Mouse (Mus musculus) monocyte, adult 2 months (primary cell): ENCODE measurements around the gene Eppin.
"Not testable (repeated sequence)": the region's sequence is repeated elsewhere in the genome, so short reads cannot be mapped to it uniquely, and the experiment has no call there.

Experiments
- DNase-seq, 2 experiments: peaks; one replicate each; pipeline ENCODE4 v3.0.0; 2022; ENCODE audit warnings: low spot score in 2 of 2, low read depth in 1 of 2

The Eppin gene

DNA sequence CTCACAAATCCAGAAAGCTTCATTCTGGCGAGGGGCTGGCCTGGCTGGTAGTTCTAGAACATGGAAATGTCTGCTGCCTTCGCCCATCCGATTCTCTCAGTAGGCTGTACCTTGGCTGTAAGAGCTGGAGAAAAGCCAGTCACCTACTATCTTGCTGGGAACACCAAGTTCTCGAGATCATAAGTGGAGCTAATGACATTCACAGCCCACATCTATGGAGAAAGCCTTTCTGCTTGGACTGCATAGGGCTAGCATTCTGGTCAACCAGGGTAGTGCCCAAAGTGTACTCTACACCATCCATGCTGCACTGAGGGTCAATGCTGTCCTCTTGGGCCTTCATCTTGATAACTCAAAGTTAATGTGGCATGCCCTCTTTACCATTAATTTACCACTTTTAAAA, at the start of gene Eppin:
Eppin (minus strand) TSS at position 101 of the 400 bp plus-strand sequence.
- no peak for DNase-seq

- no peak for DNase-seq
These were observed 48.7 kb upstream of the Eppin start for GRCm38 (mm10) chr2:164641881-164642673.

GRCm38 (mm10) chr2:164641129-164641528, 47.7 kb upstream of the Eppin start:
- peak; percentile 33 to 34 for DNase-seq

DNA sequence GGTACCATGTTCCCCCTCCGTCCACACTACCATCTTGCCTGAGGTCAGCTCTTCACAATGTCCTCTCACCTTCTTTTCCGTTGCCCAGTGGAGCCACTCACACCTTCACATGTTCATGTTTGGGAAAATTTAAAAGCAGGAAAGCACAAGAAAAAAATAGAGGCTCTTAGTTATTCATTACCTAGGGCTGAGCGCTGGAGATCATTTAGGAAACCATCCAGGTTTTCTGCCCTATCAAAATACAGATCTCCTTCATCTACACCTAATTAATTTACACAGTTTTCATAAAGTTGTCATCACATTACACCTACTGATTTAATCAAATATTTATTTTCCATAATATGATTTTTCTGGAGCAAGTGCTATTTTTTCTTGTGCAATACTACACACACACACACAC, 45.3 kb upstream of the Eppin start, which contains the start of gene Wfdc16:
Wfdc16 (minus strand) TSS at position 101 of the 400 bp plus-strand sequence.
- DNase-seq: no peak

- no peak for DNase-seq
These were observed 41.9 kb upstream of the Eppin start for GRCm38 (mm10) chr2:164635266-164635665.

- DNase-seq: no peak
These were observed 28.4 kb upstream of the Eppin start for GRCm38 (mm10) chr2:164621775-164622174.

DNA sequence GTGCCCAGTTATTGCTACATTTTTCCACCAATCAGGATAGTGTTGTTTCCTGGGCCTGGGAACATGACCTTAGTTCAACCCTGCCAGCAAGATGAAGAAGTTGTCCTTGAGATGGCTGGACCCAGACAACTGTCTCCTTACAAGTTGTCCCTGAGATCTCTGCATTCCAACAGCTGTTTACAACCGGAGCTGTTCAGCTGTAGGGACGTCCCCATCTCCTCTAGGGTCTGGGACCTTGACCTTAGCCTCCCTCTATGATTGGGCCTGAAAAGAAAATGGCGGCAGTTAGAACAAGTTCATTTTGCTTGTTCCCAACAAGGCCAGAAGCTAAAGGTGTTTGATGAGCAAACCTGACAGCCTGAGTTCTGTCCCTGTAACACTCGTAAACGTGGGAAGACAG, 25.7 kb upstream of the Eppin start:
- DNase-seq: no peak

GRCm38 (mm10) chr2:164615386-164615785, 22.0 kb upstream of the Eppin start:
- DNase-seq: no peak

DNA sequence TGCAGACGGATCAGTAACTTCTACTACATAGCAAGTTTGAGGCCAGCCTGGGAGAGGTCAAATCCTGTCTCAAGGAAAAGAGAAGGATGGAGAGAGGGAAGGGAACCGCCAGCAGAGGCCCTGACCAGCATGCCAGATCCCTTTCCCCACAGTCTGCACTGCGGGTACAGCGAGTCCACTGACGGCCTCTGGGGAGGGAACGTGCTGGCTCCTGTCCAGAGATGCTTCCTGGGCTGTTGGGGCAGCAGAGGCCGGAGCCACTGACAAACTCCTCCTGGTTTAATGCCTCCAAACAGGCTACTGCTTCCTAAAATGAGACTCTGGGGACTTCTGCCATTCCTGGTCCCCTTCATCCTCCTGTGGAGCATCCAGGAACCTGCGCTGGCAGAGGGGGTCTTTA, 20.1 kb upstream of the Eppin start, which contains the start of the genes Wfdc6b and Wfdc8:
Wfdc6b (plus strand) TSS at position 52 of the 400 bp plus-strand sequence.
Wfdc8 (minus strand) TSS at position 156 of the 400 bp plus-strand sequence.
- DNase-seq: not testable (repeated sequence)

DNA sequence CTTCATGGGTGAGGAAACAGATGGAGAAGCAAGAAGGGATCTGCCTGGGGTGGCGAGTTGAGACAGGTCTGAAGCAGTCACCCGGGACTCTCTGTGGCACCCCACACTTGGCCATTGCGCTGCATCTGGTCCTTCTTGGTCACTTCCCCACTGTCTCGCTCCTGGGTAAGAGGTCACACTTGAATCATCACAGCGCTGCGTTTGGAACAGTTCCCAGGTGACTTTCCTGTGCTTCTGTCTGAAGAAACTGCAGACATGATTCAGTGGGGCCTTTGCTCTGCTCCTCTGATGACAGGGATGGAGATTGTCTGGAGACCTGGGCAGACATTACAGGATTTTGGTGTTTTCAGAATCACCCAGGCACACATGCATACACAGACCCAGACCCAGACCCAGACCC, 15.4 kb upstream of the Eppin start:
- DNase-seq: no peak

- DNase-seq: no peak
These were observed 11.0 kb upstream of the Eppin start for GRCm38 (mm10) chr2:164604411-164604810.

DNA sequence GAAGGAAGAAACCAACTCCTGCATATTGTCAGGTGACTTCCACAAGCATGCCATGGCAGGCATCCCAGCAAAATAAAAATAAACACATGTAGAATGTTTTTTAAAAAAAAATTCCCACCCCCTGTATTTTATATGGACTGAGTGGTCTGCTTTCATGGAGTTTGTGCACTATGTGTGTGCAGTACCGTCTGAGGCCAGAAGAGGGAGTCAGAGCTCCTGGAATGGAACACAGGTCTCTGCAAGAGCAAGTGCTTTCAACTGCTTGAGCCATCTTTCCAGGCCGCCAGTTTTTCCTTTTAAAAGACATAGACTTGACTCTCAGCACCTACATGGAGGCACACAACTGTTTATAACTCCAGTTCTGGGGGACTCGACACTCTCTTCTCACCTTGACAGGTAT, 10.1 kb upstream of the Eppin start:
- DNase-seq: no peak

GRCm38 (mm10) chr2:164600179-164600578, 6.8 kb upstream of the Eppin start:
- DNase-seq: no peak

GRCm38 (mm10) chr2:164592014-164592413, 1.4 kb downstream of the Eppin start:
- DNase-seq: no peak

GRCm38 (mm10) chr2:164585025-164585725, 8.2 kb downstream of the Eppin start, which contains the start of gene Wfdc6a:
Wfdc6a (minus strand) TSS chr2:164585447.
- DNase-seq: not testable (repeated sequence)

DNA sequence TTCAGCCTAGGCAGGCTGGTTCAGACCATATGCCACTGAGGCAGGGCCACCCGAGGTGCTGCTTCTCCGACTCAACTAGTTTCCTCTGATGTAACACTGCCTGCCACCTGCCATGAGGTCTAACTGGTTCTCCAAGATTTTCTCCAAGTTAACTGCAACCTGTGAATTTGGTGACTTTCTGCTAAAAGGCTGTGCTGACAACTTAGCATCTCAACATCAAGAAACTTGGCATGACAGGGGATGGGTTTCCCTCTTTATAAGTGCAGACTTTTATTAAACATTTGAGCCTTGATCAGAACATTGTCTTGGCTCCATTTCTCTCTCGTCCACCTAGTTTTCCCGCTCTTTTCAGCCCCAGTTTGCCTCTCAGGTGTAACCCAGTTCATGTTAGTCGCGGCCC, 20.0 kb downstream of the Eppin start, which contains the start of gene Spint3:
Spint3 (minus strand) TSS at position 101 of the 400 bp plus-strand sequence.
- DNase-seq: not testable (repeated sequence)

GRCm38 (mm10) chr2:164567460-164567859, 25.9 kb downstream of the Eppin start:
- no peak for DNase-seq

DNA sequence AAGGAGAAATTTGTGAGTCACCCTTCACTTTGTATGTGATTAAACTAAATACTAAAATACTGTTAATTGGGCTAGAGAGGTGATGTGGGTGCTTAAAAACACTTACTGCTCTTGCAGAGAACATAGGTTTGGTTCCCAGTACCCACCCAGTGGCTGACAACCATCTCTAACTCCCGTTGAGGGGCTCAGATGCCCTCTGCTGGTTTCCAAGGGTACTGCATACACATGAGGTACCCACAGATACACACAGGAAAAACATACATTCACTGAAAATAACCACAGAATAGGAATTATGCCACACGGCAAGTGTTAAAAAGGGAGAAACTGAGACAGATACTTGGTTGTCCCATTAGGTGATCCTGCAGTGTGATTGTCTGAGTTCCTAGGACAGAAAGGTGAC, 26.4 kb downstream of the Eppin start:
- no peak for DNase-seq

GRCm38 (mm10) chr2:164564346-164564745, 29.0 kb downstream of the Eppin start:
- no peak for DNase-seq

GRCm38 (mm10) chr2:164563339-164564038, 29.9 kb downstream of the Eppin start:
- DNase-seq: no peak
